Mouse (Mus musculus): ENCODE measurements at regions not wholly inside any gene's neighbourhood (a gene's known extent, or its start where the extent isn't known, plus 50 kb on each side); places are given as distances from the start of the nearest gene placed in this dataset.
A peak's percentile ranks its signal among the peaks of the same experiment; 100 is the strongest.

DNA sequence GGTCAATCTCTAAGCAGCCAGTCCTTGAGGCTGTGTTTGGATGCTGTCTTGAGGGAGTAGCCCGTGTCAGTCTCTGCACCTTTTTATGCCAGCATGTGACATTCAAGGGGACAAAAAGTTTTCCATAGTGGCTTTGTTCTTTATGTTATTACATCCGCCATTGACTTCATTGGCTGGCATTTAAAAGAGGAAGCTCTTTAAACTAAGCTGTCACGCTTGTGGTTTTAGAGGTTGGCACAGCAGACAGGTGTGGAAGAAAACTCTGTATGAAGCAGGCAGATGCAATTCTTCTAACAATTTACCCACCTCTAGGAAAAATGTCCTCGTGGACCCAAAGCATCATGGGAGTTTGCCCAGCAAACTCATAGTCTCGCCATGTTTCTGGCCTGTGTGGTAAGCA, 297.5 kb upstream of the Gadl1 start:
- ATAC-seq (ENCODE audit: low TSS enrichment), result no peak

DNA sequence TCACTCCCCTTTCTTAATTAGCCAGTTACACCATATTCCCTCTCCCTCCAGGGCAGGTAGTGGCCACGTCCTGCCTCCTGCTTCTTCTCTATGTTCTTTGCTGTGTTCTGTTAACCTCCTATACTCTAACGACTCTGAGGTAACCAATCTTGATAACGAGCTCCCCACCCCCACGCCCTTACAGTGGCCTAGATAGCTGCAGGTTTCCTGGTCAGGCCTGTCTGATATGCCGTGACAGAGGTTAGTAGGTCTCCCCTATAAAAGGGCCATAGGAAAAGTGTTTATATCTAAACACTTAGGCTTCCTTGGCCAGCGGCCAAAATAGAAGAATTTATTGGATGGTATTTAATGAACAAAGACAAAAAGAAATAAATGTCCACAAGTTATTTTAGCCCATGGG, 296.3 kb upstream of the Gadl1 start:
- no peak for ATAC-seq (ENCODE audit: low TSS enrichment)

DNA sequence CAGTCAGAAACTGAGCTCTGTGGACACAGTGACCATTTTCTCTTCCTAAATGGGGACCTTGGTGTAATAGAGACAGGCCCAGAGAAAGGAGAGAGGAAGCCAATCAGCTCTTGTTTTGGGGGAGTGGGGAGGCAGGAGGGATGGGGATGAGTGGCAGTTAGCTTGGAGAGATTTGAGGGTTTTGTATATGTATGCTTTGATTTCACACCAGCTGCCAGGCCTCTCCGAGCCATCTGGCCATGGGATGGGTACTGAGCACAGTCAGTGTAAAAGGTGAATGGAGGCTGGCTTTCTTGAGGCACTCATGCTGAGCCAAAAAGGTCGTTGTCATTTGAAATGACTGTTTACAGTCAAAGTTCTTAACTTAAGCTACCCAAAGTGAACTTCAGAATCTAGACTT, 295.2 kb upstream of the Gadl1 start:
- ATAC-seq (ENCODE audit: low TSS enrichment), result no peak

DNA sequence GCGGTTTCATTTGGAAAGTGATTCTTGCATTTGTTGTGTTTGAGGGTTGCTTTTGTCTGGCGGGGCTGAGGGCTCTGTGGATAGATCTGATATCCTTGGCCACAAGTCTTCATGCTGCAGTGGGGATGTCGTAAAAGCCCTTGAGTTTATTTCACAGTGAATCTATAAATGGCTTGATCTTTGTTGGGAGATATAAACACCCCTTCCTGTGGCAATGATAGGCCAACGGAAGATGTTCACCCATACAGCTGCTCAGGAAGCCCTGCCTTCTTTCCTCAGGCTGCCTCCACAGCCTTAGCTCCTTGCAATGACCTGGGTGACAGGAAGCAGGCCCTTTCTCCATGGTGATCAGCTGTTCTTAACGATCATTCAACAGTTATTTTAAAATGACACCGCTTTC, 291.3 kb upstream of the Gadl1 start:
- ATAC-seq (ENCODE audit: low TSS enrichment), result no peak

DNA sequence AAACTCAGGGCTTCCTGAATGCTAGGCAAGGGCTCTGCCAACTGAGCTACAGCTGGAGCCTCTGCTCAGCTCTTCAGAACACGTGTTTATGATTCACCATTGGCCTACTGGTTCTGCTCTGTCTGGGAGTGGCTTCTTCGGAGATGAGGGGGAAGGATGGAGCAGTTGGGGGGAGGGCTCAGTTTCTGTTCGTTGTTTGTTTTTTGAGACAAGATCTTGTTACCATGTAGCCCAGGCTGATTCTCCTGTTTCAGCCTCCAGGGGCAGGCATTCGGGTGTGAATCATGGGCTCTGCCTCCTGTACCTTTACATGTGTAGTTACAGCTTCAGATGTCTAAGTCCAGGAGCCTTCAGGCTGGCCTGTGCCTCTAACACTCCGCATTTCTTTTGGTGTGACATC, 285.3 kb upstream of the Gadl1 start:
- no peak for ATAC-seq (ENCODE audit: low TSS enrichment)

DNA sequence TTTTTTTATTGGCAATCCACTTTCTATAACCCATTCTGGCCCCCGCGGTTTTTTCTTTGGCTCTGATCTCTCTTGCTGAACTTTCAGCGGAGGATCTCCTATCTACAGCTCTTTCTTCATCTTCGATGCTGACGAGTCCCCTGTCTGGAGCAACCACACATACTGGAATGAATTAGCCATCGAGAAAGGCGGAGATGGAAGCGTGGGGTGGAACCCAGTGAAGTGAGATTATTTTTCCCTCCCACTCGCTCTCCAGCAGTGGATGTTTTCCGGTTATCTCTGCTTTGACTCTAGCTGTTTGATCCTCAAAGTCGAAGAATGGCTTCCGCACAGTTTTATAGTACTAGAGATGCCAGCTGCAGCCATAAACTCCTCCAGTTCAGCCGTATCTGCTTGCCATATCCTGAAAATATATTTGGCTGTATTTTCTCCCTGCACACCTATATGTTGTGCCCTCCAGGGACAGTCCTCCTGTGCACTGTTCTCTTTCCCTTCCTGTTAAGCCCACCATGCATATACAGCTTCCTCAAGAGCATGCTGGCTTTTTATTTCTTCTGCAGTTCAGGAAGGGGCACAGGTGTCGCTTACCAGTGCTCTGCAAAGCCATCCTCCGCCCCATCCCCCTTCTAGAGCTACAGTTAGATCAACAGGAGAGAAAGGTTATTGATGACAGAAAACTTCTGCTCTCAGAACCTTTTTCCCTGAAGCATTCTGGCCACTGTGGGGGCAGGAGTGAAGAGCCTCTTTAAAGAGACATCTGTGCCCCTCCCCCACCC, 284.3 kb upstream of the Gadl1 start:
- ATAC-seq (ENCODE audit: low TSS enrichment), result no peak

DNA sequence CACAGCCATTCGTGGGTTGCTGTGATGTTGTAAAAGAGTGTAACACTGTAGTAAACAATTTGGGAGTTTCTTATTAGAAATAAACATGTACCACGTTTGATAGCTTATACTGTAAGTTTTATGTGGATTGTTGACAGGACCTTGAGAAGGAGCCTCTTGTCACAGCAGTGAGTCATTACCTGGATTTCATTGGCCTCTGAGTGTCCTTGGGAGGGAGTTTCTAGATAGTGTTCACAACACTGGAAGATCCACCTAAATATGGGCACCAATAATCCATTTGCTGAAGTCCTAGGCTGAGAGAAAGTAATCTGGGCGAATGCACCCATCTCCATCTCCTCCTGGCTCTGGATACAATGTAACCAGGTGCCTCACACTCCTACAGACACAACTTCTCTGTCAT, 281.7 kb upstream of the Gadl1 start:
- no peak for ATAC-seq (ENCODE audit: low TSS enrichment)

DNA sequence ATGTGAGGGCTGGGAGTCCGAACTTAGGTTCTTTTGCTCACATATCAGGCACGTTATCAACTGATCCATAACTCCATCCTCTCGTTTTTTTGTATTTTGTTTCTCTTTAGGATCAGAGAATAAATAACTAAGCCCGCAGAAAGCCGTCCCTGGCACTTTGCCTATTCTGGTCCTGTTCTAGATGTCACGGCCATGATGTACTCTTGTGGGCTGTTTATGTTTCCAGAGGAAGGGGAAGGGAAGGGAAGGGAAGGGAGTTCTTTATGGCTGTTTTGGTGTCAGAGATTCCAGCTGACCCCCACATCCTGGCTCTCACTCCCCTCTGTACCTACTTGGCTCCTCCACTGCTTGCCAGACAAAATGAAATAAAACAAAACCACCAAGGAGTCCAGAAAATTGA, 272.1 kb upstream of the Gadl1 start:
- ATAC-seq (ENCODE audit: low TSS enrichment), result no peak

DNA sequence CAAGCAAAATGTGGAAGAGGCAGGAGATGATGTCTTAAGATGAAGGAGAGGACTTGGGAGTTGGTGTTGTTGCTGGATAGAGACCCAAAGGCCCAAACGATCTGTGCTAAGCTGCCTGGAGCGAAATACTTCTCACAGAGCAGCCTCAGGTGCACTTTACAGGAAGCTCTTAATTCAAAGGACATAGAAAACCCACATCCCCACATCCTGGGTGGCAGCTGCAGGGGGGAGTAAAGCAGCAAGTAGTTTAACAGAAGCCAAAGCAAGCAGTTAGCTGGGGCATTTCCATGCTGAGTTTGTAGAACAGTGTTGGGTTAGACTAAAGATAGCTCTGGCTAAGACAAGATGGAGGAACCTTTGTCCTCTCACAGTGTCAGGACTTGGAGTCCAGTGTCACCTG, 268.5 kb upstream of the Gadl1 start:
- ATAC-seq (ENCODE audit: low TSS enrichment), result no peak

DNA sequence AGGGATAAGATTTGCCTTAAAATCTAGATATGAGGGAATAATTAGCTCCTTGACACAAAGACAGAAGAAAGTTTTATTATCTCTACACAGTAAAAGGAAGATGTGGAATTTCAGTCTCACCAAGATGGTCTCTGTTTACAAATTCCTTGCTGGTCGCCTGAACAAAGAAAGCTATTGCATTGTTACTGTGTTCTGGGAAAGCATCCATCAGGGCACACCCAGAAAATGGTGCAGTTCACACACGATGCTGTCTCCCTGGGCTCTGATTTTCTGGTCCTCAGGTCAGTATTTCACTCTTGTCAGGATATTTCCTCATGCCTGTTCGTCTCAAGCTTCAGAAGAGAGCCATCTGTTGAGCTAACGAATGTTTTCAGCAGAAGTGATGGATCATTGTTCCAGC, 267.2 kb upstream of the Gadl1 start:
- ATAC-seq (ENCODE audit: low TSS enrichment), result no peak

DNA sequence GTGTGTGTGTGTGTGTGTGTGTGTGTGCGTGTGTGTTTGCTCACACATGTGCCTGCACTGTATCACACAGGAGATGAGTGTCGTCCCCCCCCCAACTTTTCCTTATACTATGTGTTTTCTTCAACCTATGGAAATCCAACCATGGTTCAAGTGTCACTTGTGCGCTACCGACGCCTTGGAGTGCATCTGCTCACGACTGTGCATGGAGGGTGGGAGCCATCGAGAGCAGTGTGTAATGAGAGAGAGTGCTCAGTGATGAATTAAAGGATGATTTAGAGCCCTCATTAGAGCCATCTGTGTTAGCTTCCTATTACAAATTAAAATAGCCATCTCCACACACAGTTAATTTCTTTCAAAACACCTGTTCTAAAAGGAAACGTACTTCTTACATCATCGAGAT, 264.3 kb upstream of the Gadl1 start:
- no peak for ATAC-seq (ENCODE audit: low TSS enrichment)

DNA sequence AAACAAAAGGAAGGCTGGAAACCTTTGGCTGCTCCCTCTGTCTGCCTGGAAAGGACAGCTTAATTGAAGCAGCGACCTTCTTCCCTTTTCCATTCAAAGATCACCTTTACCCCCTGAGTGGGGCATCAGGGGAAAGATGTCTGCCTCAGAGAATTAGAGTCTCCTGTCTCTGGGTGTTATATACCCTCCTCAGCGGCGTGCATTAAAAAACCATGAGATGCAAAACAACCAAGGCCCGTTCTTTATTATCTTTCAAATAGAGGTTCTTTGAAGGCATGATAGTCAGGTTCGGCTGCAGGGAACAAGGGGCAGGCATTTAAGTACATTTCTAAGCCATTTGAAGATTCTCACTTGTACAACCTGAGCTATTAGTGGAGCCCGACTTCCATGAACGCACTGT, 263.0 kb upstream of the Gadl1 start:
- no peak for ATAC-seq (ENCODE audit: low TSS enrichment)

DNA sequence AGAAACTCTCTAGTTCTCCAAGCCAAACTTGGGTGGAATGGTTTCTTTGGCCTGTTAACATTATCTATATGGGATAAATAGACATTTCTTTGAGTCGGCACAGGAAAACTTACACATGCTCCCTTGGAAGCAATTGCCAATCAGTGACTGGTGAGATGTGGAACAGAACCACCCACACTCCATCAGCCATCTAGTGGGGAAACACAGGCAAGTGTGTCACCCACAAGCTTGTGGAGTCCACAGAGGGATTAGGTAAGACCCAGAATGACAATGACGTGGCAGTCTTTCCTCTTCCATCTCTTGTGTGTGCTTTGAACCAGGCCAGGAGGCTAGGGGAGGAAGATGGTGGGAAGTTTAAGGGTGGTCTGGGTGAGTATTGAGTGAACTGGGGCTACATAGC, 257.5 kb upstream of the Gadl1 start:
- ATAC-seq (ENCODE audit: low TSS enrichment), result peak; percentile 64

DNA sequence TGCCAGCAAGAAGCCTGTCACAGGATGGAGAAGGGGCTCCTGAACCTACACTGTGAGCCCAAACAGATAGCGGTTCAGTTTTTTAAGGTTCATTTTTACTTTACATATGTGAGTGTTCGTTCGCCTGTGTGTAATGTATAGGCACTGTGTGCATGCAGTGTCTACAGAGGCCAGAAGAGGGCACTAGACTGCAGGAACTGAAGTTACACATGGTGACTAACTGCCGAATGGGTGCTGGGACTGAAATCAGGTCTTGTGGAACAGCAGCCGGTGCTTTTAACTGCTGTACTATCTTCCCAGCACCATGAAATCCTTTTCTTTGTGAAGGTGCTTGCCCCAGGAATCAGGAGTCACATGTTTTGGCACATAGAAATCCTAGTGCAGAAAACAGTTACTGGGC, 256.1 kb upstream of the Gadl1 start:
- ATAC-seq (ENCODE audit: low TSS enrichment), result no peak

DNA sequence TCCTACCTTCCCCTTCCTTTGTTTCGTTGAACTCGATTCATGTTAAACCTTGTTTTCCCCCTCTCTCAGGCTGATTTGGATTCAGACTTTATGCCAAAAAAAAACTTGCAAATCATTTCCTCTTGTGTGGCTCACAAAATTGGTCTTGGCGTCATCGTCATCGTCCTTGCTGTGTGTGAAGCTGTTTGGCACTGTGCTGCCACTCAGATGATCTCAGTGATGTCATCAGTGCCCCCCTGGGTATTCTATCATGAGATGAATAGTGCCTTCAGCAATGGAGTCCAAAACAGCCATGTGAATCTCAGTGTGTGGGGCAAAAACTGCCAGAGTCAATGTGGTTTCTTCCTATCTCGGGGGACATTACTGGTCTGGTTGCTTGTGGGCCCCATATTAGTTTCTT, 254.3 kb upstream of the Gadl1 start:
- ATAC-seq (ENCODE audit: low TSS enrichment), result no peak

DNA sequence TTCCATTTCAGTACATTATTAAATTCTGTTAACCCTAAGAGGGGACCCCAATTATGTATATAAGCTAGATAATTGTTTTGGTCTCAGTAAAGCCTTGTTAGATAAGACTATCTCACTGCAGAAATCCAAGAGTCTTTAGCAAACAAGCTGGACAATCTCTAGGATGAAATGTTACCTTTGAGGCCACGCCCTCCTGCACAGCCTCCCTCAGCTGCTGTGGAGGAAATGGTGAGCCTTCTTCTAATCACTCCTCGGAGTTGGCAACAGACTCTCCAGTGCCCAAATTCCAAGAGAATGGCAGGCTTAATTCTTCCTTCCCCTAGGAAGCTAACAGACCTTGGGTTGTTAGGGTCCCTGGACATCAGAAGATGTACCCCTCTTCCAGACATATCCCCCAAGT, 252.7 kb upstream of the Gadl1 start:
- ATAC-seq (ENCODE audit: low TSS enrichment), result no peak

DNA sequence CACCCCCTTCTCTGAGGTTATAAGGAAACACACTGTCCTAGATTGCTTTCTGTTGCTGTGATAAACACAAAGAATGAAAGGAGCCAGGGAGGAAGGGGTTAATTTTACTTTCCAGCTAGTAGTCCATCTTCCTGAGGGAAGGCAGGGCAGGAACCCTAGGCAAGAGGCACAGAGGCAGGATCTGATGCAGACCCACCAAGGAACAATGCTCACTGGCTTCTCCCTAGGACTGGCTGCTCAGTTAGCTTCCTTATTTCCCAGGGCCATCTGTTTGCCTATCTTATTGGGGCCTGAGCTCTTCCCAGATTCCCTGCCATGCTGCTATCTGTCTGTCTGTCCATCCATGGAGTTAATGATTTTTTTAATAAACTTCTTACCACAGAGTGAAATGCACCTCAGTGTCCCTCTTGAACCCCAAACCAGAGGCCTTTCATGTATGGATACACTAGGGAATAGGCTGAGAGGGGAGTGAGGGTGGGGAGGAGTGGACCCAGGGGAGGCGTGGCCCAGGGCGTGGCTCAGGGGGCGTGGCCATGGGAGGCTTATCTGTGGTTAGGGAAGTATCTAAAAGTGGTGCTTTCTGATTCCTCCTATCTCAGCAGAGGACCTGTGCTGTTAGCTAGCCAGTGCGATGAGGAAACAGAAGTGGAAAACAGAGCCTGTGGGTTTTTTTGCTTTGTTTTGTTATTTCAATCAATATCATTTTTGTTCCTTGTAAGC, 252.1 kb upstream of the Gadl1 start:
- ATAC-seq (ENCODE audit: low TSS enrichment), result no peak

DNA sequence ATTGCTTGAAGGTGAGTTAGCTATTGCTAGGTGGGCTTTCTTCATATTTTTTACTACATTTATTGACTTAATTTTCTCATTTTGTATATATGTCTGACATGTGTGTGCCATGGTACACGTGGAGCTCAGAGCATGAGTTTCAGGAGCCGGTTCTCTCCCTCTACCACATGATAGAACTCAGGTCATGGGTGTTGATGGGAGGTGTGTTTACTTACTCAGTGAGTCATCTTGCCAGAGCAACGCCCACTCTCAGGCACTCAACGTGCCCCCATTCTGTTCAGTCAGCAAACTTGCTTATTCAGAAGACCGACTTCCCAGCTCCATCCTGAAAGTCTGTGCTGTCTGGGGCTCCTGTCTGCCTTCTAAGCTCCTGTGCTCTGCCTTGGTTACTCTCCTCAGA, 250.8 kb upstream of the Gadl1 start:
- no peak for ATAC-seq (ENCODE audit: low TSS enrichment)

DNA sequence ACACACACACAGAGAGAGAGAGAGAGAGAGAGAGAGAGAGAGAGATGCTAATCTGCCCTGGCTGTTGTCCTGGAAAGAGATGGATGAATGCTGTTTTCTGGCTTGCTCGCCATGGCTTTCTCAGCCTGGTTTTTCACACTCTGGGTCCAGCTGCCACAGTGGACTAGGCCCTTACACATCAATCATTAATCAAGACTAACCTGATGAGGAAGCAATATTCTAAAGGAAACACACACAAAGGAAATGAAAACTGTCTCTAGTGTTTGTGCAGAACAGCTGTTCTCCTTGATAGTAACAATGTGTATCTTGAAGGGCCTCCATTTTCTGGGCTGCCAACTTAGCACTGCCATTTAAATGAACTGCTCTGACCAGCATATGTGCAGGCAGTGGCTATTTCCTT, 248.9 kb upstream of the Gadl1 start:
- no peak for ATAC-seq (ENCODE audit: low TSS enrichment)

DNA sequence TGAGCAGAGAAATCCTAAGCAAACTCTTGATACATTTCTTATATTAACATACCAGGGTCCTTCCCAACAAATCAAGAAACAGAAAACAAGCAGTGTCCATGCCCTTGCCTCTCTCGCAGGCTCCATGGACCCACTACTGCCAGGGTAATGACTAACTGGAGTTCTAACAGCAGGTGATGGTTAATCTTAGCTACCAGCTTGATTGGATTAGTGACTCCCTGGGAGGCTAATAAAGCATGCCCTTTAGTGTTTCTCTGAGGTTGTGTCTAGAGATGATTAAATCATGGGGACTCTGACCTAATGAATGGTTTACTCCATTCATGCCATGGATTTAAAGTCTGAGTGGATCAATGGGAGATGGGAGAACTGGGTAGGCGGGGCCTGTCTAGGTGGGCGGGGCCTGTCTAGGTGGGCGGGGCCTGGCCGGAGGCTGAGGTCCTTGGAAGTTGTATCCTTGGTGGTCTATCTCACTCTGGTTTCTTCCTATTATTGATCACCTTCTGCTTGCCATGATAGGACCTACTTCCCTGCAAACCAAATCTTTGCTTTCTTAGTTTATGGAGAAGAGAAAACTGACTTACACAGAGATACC, 247.3 kb upstream of the Gadl1 start:
- no peak for ATAC-seq (ENCODE audit: low TSS enrichment)

DNA sequence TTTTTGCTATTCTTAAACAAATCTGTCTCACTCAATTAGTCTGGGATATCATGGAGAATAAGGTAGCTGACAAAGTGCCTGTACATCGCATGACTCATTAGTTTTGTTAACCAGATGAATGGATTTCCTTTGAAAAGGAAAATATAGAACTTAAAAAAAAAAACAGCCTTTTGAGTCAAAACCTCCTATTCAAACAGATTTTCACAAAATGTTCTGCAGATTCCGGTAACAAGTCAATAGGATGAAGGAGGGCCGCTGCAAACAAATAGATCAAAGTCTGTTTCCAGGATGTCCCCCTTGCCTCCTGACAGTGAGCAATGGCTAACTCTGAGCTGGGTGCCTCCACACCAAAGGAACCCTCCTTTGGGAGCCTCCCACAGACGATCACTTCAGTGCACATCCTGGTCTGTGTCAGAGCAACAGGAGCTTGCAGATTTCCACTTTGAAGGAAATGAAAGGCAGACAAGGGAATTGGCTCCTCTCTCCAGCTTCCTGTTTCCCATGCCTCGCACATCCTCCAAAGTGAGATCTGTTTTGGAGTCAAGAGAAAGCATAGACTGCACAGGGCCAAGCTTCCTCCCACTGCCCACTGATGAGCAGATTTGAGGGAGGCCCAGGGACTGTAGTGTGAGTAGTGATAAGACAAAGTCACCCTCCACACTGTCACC, 243.8 kb upstream of the Gadl1 start:
- no peak for ATAC-seq (ENCODE audit: low TSS enrichment)

DNA sequence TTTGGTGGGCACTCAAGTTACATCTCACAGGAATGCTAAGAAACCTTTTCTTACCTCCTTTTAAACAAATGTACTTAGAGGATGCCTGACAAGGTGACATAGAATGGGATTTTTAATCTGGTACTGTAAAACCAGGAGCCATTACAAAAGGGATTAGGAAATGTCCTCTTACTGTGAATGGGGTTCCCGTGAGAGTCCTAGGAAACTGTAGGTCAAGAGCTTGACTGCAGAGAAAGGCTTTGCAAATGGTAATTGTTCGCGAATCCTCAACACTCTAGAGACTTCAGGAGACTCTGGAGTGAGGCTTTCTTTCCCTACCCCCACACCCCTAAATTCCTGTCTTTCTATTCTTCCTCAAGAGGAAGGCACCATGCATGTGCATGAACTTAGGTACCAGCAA, 242.7 kb upstream of the Gadl1 start:
- no peak for ATAC-seq (ENCODE audit: low TSS enrichment)

Measured in frontal cortex, adult (tissue).